Mouse (Mus musculus) forebrain, embryonic 15.5 days (tissue): ENCODE data around the gene Dscam. TPM values are rescaled to one million over a fixed set of nuclear protein-coding genes. Genes with fewer than 3 reads are reported as not detected.
A peak's percentile ranks its signal among the peaks of the same experiment; 100 is the strongest.

Source experiments
- ATAC-seq: fragments of 200-750 bp; cut with Nextera tagmentation; replicated peaks from 2 replicates; pipeline ENCODE4 v1.8.0; 2017; ENCODE audit warnings: mild to moderate bottlenecking, moderate TSS enrichment, moderate library complexity
- H3K27ac ChIP-seq: fragments of 300-500 bp; sonication (generic); replicated peaks from 2 replicates; pipeline ENCODE4 v1.5.1; 2015; ENCODE audit warnings: mild to moderate bottlenecking, inconsistent platforms
- H3K27me3 ChIP-seq: fragments of 300-500 bp; sonication (generic); 2 replicates; pipeline ENCODE4 v1.6.1; 2015; ENCODE audit warnings: inconsistent platforms
- H3K36me3 ChIP-seq: fragments of 300-500 bp; sonication (generic); 2 replicates; pipeline ENCODE4 v1.6.1; 2015; ENCODE audit warnings: mild to moderate bottlenecking, inconsistent platforms
- H3K4me1 ChIP-seq: fragments of 300-500 bp; sonication (generic); 2 replicates; pipeline ENCODE4 v1.6.1; 2015; ENCODE audit warnings: inconsistent platforms
- H3K4me2 ChIP-seq: fragments of 300-500 bp; sonication (generic); replicated peaks from 2 replicates; pipeline ENCODE4 v1.6.1; 2015; ENCODE audit warnings: mild to moderate bottlenecking, inconsistent platforms
- H3K4me3 ChIP-seq: fragments of 300-500 bp; sonication (generic); 2 replicates; pipeline ENCODE4 v1.5.1; 2015; ENCODE audit warnings: mild to moderate bottlenecking, inconsistent platforms
- H3K9ac ChIP-seq: fragments of 300-500 bp; sonication (generic); replicated peaks from 2 replicates; pipeline ENCODE4 v1.6.1; 2015; ENCODE audit warnings: mild to moderate bottlenecking, inconsistent platforms
- H3K9me3 ChIP-seq: fragments of 300-500 bp; sonication (generic); 2 replicates; pipeline ENCODE4 v1.6.1; 2016; ENCODE audit warnings: inconsistent platforms
- WGBS: fragments of 180-500 bp; shearing (Covaris S2); methylation state at CpG from one replicate; pipeline ENCODE4 v1.1.7; 2015; ENCODE audit warnings: mixed read lengths; 5-methylcytosine and 5-hydroxymethylcytosine counted together
- polyA plus RNA-seq: library from polyadenylated mRNA; unstranded; fragments of >200 nt; fragmentation: Nextera tagmentation; extraction: Ambion mirVana; gene quantifications from 2 replicates; pipeline ENCODE4 v1.2.1, GENCODE M21; 2015

Gene Dscam
- polyA plus RNA-seq, 1 experiment from 2014 or later: 7.7 TPM

DNA sequence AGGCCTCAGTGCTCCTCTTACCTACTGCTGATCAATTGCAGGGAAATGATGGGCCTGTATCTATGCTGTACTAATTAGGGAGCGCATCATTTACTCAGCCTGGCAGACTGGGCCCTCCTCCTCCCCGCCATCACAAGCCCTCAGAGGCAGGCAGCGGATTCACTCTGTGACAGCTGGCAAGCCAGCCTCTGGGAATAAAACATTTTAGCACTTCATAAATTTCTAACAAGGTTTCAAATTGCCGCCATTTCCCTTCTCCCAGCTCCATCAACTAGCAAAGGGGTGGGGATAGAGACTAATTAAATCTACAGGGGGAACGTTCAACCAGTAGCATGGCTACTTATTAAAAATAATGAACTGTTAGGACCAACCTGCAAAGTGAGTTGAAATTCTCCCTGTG lies 72.0 kb downstream of the Dscam start:
- Histone ChIP-seq H3K4me2 (no peak overlapping the region), H3K27me3 (no peaks in the 10 kb centered on the region), H3K27ac (peak overlapping the region; percentile 65), H3K4me1 (peaks cover 25% of the 10 kb centered on the region), H3K4me3 (no peak overlapping the region), H3K36me3 (no peaks in the 10 kb centered on the region), H3K9ac (no peak overlapping the region), H3K9me3 (no peaks in the 10 kb centered on the region)
- WGBS: 17% methylated on average over 5 of the region's 5 CpGs
- ATAC-seq: peak; percentile 85

DNA sequence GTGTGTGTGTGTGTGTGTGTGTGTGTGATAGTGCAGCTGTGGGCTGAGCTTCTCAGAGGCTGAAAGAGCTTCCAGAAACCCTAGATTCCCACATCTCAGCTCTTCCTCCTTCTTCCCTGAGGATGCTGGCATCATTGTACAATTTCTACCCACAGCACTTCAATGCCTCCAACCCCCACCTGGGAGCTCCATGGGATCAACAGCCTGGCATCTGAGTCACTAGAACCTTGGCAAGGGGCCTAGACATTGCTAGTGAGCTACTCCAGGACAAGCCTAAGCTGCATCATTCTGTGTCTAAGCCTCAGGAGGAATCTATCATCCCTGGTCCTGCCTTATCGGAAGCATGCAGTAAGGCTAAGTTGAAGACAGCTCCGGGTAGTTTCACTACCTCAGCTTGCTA lies 73.8 kb downstream of the Dscam start:
- Histone ChIP-seq H3K4me1 (peaks cover 25% of the 10 kb centered on the region), H3K4me2 (no peak overlapping the region), H3K36me3 (no peaks in the 10 kb centered on the region), H3K27me3 (no peaks in the 10 kb centered on the region), H3K9ac (no peak overlapping the region), H3K9me3 (no peaks in the 10 kb centered on the region), H3K27ac (no peak overlapping the region), H3K4me3 (no peak overlapping the region)
- 82% methylated on average over 2 of the region's 2 CpGs for WGBS
- no peak for ATAC-seq

DNA sequence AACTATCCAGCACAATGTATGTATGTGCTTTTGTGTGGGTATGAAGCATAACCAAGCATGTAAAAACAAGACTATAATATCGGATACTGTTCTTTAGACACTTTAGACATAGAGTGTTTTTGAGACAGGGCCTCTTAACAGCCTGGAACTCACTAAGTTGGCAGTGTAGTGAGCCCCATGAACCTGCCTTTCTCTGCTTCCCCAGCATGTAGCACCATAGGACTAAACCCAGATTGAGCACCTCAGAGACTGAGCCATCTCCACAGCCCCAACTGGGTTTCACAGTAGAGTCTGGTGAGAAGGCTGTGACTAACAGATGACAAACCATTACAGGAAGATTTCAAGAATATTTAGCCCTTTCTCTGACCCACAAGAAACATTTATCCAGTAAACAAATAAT lies 75.1 kb downstream of the Dscam start:
- Histone ChIP-seq H3K4me1 (peaks cover 25% of the 10 kb centered on the region), H3K9me3 (no peaks in the 10 kb centered on the region), H3K27me3 (no peaks in the 10 kb centered on the region), H3K4me3 (no peak overlapping the region), H3K4me2 (no peak overlapping the region), H3K27ac (no peak overlapping the region), H3K36me3 (no peaks in the 10 kb centered on the region), H3K9ac (no peak overlapping the region)
- ATAC-seq: no peak
- WGBS: 95% methylated on average over 1 of the region's 1 CpGs

- Histone ChIP-seq H3K27me3 (no peaks in the 10 kb centered on the region), H3K36me3 (no peaks in the 10 kb centered on the region), H3K27ac (no peak overlapping the region), H3K9ac (no peak overlapping the region), H3K4me3 (no peak overlapping the region), H3K9me3 (no peaks in the 10 kb centered on the region), H3K4me2 (no peak overlapping the region), H3K4me1 (no peaks in the 10 kb centered on the region)
- 63% methylated on average over 3 of the region's 3 CpGs for WGBS
- no peak for ATAC-seq
Observed at GRCm38 (mm10) chr16:97089339-97089738, 81.2 kb downstream of the Dscam start.

DNA sequence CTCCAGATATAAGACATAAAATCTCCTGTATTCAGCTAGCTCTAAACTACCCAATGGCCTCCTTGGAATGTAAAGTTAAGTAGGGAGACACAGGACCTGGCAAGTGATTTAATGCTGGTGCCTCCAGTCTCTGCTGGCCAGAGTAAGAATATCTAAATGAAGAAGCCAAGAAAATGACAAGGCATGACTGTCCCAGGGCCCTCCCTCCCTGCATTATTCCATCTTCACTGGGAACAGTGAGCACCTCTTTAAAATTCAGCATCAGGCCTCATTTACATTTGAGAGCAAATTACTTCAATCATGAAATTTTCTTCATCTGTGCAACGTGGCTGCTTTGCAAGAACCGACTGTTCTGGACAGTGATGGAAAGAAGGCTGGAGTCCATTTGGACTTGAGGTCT lies 86.9 kb downstream of the Dscam start:
- Histone ChIP-seq H3K36me3 (no peaks in the 10 kb centered on the region), H3K4me2 (no peak overlapping the region), H3K4me3 (no peak overlapping the region), H3K27ac (peak overlapping the region; percentile 50), H3K27me3 (no peaks in the 10 kb centered on the region), H3K4me1 (peaks cover 8% of the 10 kb centered on the region), H3K9me3 (no peaks in the 10 kb centered on the region), H3K9ac (no peak overlapping the region)
- 36% methylated on average over 2 of the region's 2 CpGs for WGBS
- ATAC-seq: peak; percentile 78

DNA sequence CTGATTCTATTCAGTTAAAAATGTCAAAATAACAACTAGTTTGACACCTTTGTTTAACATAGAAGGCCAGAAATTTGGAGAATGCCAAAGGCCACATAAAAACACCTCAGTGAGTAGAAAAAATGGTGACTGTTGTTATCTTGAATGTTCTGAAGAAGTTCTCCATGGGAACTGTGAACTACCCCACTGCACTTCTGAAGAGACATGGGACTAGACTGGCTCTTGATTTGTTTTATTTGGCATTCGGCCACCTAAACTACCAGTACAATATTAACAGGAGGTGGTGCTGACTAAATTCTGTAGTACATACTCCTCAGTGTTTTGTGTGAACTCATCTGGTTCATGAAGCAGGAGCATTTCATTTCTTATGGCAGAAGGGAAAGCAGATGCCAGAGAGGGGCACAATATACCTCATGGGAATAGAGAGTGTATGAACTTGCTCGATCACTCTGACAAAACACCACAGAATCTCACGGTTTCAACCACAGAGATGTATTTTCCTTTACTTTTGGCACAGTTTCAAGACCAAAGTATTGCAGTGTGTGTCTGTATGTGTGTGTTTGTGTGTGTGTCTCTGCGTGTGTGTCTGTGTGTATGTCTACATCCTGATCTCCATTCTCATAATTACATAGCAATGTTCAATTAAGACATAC lies 94.5 kb downstream of the Dscam start:
- Histone ChIP-seq H3K36me3 (no peaks in the 10 kb centered on the region), H3K27me3 (no peaks in the 10 kb centered on the region), H3K27ac (no peak overlapping the region), H3K4me1 (no peaks in the 10 kb centered on the region), H3K9me3 (no peaks in the 10 kb centered on the region), H3K4me2 (no peak overlapping the region), H3K4me3 (no peak overlapping the region), H3K9ac (no peak overlapping the region)
- ATAC-seq: no peak
- WGBS: 80% methylated on average over 4 of the region's 4 CpGs

GRCm38 (mm10) chr16:97075137-97075902 lies 95.2 kb downstream of the Dscam start:
- no peak overlapping the region for H3K27ac ChIP-seq
- H3K4me1 ChIP-seq: no peaks in the 10 kb centered on the region
- no peak for ATAC-seq
- H3K9me3 ChIP-seq: no peaks in the 10 kb centered on the region
- no peaks in the 10 kb centered on the region for H3K27me3 ChIP-seq
- H3K4me3 ChIP-seq: no peak overlapping the region
- no peak overlapping the region for H3K4me2 ChIP-seq
- 66% methylated on average over 6 of the region's 6 CpGs for WGBS
- no peak overlapping the region for H3K9ac ChIP-seq
- H3K36me3 ChIP-seq: no peaks in the 10 kb centered on the region

DNA sequence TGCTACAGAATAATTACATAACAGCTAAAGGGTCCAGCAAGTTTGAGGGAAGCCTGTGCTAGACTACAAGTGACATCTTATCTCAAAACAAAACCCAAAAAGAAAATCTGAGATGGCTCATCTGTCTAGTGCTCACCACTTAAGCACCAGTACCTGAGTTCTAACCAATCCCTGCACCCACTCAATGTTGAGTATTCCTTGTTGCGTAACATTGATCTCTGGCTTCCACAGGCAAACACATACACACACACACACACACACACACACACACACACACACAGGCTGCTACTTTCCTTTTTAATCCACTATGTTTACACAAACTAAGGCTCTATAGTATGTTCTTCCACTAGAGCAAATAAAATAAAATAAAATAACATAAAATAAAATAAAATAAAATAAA lies 96.7 kb downstream of the Dscam start:
- no peaks in the 10 kb centered on the region for H3K9me3 ChIP-seq
- no peak overlapping the region for H3K9ac ChIP-seq
- H3K36me3 ChIP-seq: no peaks in the 10 kb centered on the region
- H3K27me3 ChIP-seq: no peaks in the 10 kb centered on the region
- no peak overlapping the region for H3K4me3 ChIP-seq
- ATAC-seq: no peak
- WGBS: 100% methylated on average over 1 of the region's 1 CpGs
- no peaks in the 10 kb centered on the region for H3K4me1 ChIP-seq
- no peak overlapping the region for H3K4me2 ChIP-seq
- H3K27ac ChIP-seq: no peak overlapping the region

GRCm38 (mm10) chr16:97072624-97073023 lies 97.9 kb downstream of the Dscam start:
- Histone ChIP-seq H3K4me3 (no peak overlapping the region), H3K27ac (no peak overlapping the region), H3K9me3 (no peaks in the 10 kb centered on the region), H3K4me1 (no peaks in the 10 kb centered on the region), H3K27me3 (no peaks in the 10 kb centered on the region), H3K9ac (no peak overlapping the region), H3K36me3 (no peaks in the 10 kb centered on the region), H3K4me2 (no peak overlapping the region)
- 85% methylated on average over 2 of the region's 2 CpGs for WGBS
- ATAC-seq: no peak

- Histone ChIP-seq H3K4me1 (no peaks in the 10 kb centered on the region), H3K9ac (no peak overlapping the region), H3K4me3 (no peak overlapping the region), H3K27me3 (no peaks in the 10 kb centered on the region), H3K9me3 (no peaks in the 10 kb centered on the region), H3K27ac (no peak overlapping the region), H3K4me2 (no peak overlapping the region), H3K36me3 (no peaks in the 10 kb centered on the region)
- WGBS: 71% methylated on average over 4 of the region's 4 CpGs
- ATAC-seq: no peak
Observed at GRCm38 (mm10) chr16:97066856-97067255, 103.7 kb downstream of the Dscam start.

GRCm38 (mm10) chr16:97062207-97062606 lies 108.3 kb downstream of the Dscam start:
- H3K27ac ChIP-seq: no peak overlapping the region
- no peaks in the 10 kb centered on the region for H3K27me3 ChIP-seq
- no peak overlapping the region for H3K4me2 ChIP-seq
- no peaks in the 10 kb centered on the region for H3K9me3 ChIP-seq
- WGBS: 75% methylated on average over 3 of the region's 3 CpGs
- no peaks in the 10 kb centered on the region for H3K36me3 ChIP-seq
- no peak for ATAC-seq
- peaks cover 22% of the 10 kb centered on the region for H3K4me1 ChIP-seq
- no peak overlapping the region for H3K4me3 ChIP-seq
- H3K9ac ChIP-seq: no peak overlapping the region

- H3K4me3 ChIP-seq: no peak overlapping the region
- H3K27ac ChIP-seq: peak overlapping the region; percentile 78
- no peak overlapping the region for H3K4me2 ChIP-seq
- ATAC-seq: peak; percentile 88
- no peak overlapping the region for H3K9ac ChIP-seq
- H3K36me3 ChIP-seq: no peaks in the 10 kb centered on the region
- H3K9me3 ChIP-seq: no peaks in the 10 kb centered on the region
- peaks cover 22% of the 10 kb centered on the region for H3K4me1 ChIP-seq
- WGBS: 66% methylated on average over 7 of the region's 7 CpGs
- H3K27me3 ChIP-seq: no peaks in the 10 kb centered on the region
Observed at GRCm38 (mm10) chr16:97061390-97061789, 109.2 kb downstream of the Dscam start.

DNA sequence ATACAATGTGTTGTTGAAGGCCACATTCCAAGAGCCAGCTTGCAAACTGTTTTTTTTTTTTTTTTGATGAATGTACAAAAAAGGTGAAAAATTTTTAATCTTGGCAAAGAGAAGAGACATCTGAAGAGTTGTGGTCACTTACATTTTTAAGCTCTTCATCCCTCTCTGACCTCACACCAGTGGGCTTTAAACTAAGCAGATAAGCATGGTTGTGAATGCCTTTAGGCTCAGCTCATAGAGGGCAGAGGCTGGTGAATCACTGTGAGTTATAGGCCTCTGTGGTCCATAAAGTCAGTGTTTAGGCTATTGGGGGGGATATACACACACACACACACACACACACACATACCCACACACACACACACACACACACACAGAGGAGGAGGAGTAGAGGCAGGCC lies 109.8 kb downstream of the Dscam start:
- Histone ChIP-seq H3K27me3 (no peaks in the 10 kb centered on the region), H3K4me1 (peaks cover 22% of the 10 kb centered on the region), H3K9ac (no peak overlapping the region), H3K4me2 (no peak overlapping the region), H3K9me3 (no peaks in the 10 kb centered on the region), H3K27ac (peak overlapping the region; percentile 78), H3K36me3 (no peaks in the 10 kb centered on the region), H3K4me3 (no peak overlapping the region)
- no peak; the same call in 1 of the 2 replicates for ATAC-seq
